In genomic region chr13:113337223-113337858, GRCm38 (mm10) we compare ENCODE assay signal across 9 mouse cellular contexts. TPM values are rescaled to one million over a fixed set of nuclear protein-coding genes. Genes with fewer than 3 reads are reported as not detected.
DNase-seq lines count a peak whose midpoint lies in the region; ATAC-seq lines count a peak whose summit lies in the region.
"Had no signal": no experiment of that assay in that cellular context is flagged by ENCODE, and none has a peak within 500 bp of the region (broad histone marks: within the 10 kb centered on the region; RNA-seq: fewer than 3 reads in every experiment).

No protein-coding gene starts in this region.

- H3K4me2 ChIP-seq in forebrain, embryonic 13.5 days = no peak overlapping the region
- H3K4me2 ChIP-seq in hindbrain, embryonic 15.5 days = no peak overlapping the region

- ATAC-seq in forebrain, embryonic 13.5 days = peak; percentile 81
- peak; percentile 42; the same call in 1 of the 2 replicates for ATAC-seq in hindbrain, embryonic 15.5 days (ENCODE audit: low FRiP score, low read depth)
- ATAC-seq in megakaryocyte, adult 5-6 weeks (ENCODE audit: poor library complexity, severe bottlenecking) = peak; percentile 64

- no peaks in the 10 kb centered on the region for H3K36me3 ChIP-seq in forebrain, embryonic 13.5 days (ENCODE audit: poor library complexity, severe bottlenecking)
- H3K36me3 ChIP-seq in forebrain, embryonic 10.5 days (replicated peaks) = no peaks in the 10 kb centered on the region
- no peaks in the 10 kb centered on the region for H3K36me3 ChIP-seq in hindbrain, embryonic 15.5 days

- 55% methylated on average over 6 of the region's 6 CpGs for WGBS in forebrain, embryonic 13.5 days
- 64% methylated on average over 6 of the region's 6 CpGs for WGBS in forebrain, embryonic 10.5 days
- WGBS in hindbrain, embryonic 15.5 days = 56% methylated on average over 6 of the region's 6 CpGs

- no peaks in the 10 kb centered on the region for H3K4me1 ChIP-seq in forebrain, embryonic 13.5 days
- peaks cover 23% of the 10 kb centered on the region for H3K4me1 ChIP-seq in forebrain, embryonic 10.5 days
- H3K4me1 ChIP-seq in hindbrain, embryonic 15.5 days (replicated peaks) = no peaks in the 10 kb centered on the region

- no peak for DNase-seq in forebrain, embryonic 10.5 days (ENCODE audit: extremely low spot score, low spot score)
- peak; percentile 8 for DNase-seq in T-cell, adult 2 months (ENCODE audit: low spot score)
- peak; percentile 73 for DNase-seq in embryo, embryonic 11 days
- DNase-seq in layer of hippocampus, postnatal 10 days (ENCODE audit: low spot score in 2 of 2) = peak; percentile 74 to 78
- peak; percentile 70 for DNase-seq in right cerebral cortex, postnatal 4 days

- no peaks in the 10 kb centered on the region for H3K9me3 ChIP-seq in forebrain, embryonic 13.5 days (replicated peaks)
- no peaks in the 10 kb centered on the region for H3K9me3 ChIP-seq in forebrain, embryonic 10.5 days
- no peaks in the 10 kb centered on the region for H3K9me3 ChIP-seq in hindbrain, embryonic 15.5 days

- H3K27me3 ChIP-seq in forebrain, embryonic 13.5 days = no peaks in the 10 kb centered on the region
- H3K27me3 ChIP-seq in forebrain, embryonic 10.5 days (ENCODE audit: poor library complexity, severe bottlenecking) = peaks cover 4% of the 10 kb centered on the region; the same call in 1 of the 2 replicates
- no peaks in the 10 kb centered on the region for H3K27me3 ChIP-seq in hindbrain, embryonic 15.5 days

- H3K27ac ChIP-seq in forebrain, embryonic 13.5 days = no peak overlapping the region
- H3K27ac ChIP-seq in forebrain, embryonic 10.5 days = no peak overlapping the region
- no peak overlapping the region for H3K27ac ChIP-seq in hindbrain, embryonic 15.5 days (replicated peaks)

- H3K9ac ChIP-seq in forebrain, embryonic 13.5 days = no peak overlapping the region
- H3K9ac ChIP-seq in hindbrain, embryonic 15.5 days = no peak overlapping the region

- no peak overlapping the region for H3K4me3 ChIP-seq in forebrain, embryonic 13.5 days
- H3K4me3 ChIP-seq in forebrain, embryonic 10.5 days = no peak overlapping the region
- H3K4me3 ChIP-seq in hindbrain, embryonic 15.5 days = no peak overlapping the region

RNA-seq across cellular contexts. Expression of gene BC067074, which starts 44.4 kb away (rescaled TPM):
- 0.75 and 0.89 TPM in 2 replicates for polyA plus RNA-seq in forebrain, embryonic 13.5 days (2015; fragmentation: Nextera tagmentation; extraction: Ambion mirVana)
- polyA plus RNA-seq in forebrain, embryonic 10.5 days (2016; fragmentation: Nextera tagmentation; extraction: Ambion mirVana) = 2.2 and 2.3 TPM in 2 replicates
- 1.1 TPM in 2 replicates for polyA plus RNA-seq in hindbrain, embryonic 15.5 days (2015; fragmentation: Nextera tagmentation; extraction: Ambion mirVana)
- 1 to 10 TPM; 1.8 to 2.3 TPM for total RNA-seq in layer of hippocampus, postnatal 10 days (2021)
- total RNA-seq in megakaryocyte, adult 5-6 weeks (2015) = 0.07 and 0.22 TPM in 2 replicates
- 0.22 TPM in 1 of 2 replicates, not detected in the other for total RNA-seq in megakaryocyte, adult 5-6 weeks (2017)
- total RNA-seq: neutrophil, adult 5-6 weeks had no signal
